Mouse (Mus musculus): Measurements from ENCODE around the gene Eml5. TPM values are rescaled to one million over a fixed set of nuclear protein-coding genes. Genes with fewer than 3 reads are reported as not detected.

The Eml5 gene
- polyA plus RNA-seq, 1 experiment from 2014 or later, result 5.4 TPM

- H3K9ac ChIP-seq (ENCODE audit: low read length), result no peak overlapping the region
- H3K4me1 ChIP-seq (ENCODE audit: control insufficient read depth, insufficient read depth, low read length), result no peaks in the 10 kb centered on the region
- H3K9me3 ChIP-seq (replicated peaks; ENCODE audit: control insufficient read depth, low read length), result no peaks in the 10 kb centered on the region
- H3K36me3 ChIP-seq (ENCODE audit: control insufficient read depth, insufficient read depth), result no peaks in the 10 kb centered on the region
- no peak overlapping the region for H3K27ac ChIP-seq (ENCODE audit: low read length)
- no peak overlapping the region for H3K4me2 ChIP-seq (ENCODE audit: low read depth, low read length)
- no peaks in the 10 kb centered on the region for H3K27me3 ChIP-seq (ENCODE audit: control insufficient read depth, insufficient read depth, low read length)
- 24% methylated on average over 3 of the region's 3 CpGs for WGBS
- no peak for ATAC-seq (replicated peaks; ENCODE audit: extremely low read depth, insufficient read depth, low FRiP score)
- H3K4me3 ChIP-seq (ENCODE audit: low read length), result no peak overlapping the region
These were observed 50.5 kb downstream of the Eml5 start for GRCm38 (mm10) chr12:98850767-98851166.

- 99% methylated on average over 3 of the region's 3 CpGs for WGBS
- H3K4me3 ChIP-seq (ENCODE audit: low read length), result no peak overlapping the region
- H3K9ac ChIP-seq (ENCODE audit: low read length), result no peak overlapping the region
- no peaks in the 10 kb centered on the region for H3K36me3 ChIP-seq (ENCODE audit: control insufficient read depth, insufficient read depth)
- no peak overlapping the region for H3K27ac ChIP-seq (ENCODE audit: low read length)
- no peak overlapping the region for H3K4me2 ChIP-seq (ENCODE audit: low read depth, low read length)
- no peaks in the 10 kb centered on the region for H3K27me3 ChIP-seq (ENCODE audit: control insufficient read depth, insufficient read depth, low read length)
- no peaks in the 10 kb centered on the region for H3K4me1 ChIP-seq (ENCODE audit: control insufficient read depth, insufficient read depth, low read length)
- no peaks in the 10 kb centered on the region for H3K9me3 ChIP-seq (replicated peaks; ENCODE audit: control insufficient read depth, low read length)
- no peak for ATAC-seq (replicated peaks; ENCODE audit: extremely low read depth, insufficient read depth, low FRiP score)
These were observed 56.5 kb downstream of the Eml5 start for GRCm38 (mm10) chr12:98844774-98845173.

- ATAC-seq (replicated peaks; ENCODE audit: extremely low read depth, insufficient read depth, low FRiP score), result no peak
- 72% methylated on average over 3 of the region's 3 CpGs for WGBS
- H3K9ac ChIP-seq (ENCODE audit: low read length), result no peak overlapping the region
These were observed 61.1 kb downstream of the Eml5 start for GRCm38 (mm10) chr12:98840135-98840534.

GRCm38 (mm10) chr12:98837940-98838339, 63.3 kb downstream of the Eml5 start:
- H3K36me3 ChIP-seq (ENCODE audit: control insufficient read depth, insufficient read depth), result no peaks in the 10 kb centered on the region
- H3K4me3 ChIP-seq (ENCODE audit: low read length), result no peak overlapping the region
- H3K27ac ChIP-seq (ENCODE audit: low read length), result no peak overlapping the region
- no peaks in the 10 kb centered on the region for H3K4me1 ChIP-seq (ENCODE audit: control insufficient read depth, insufficient read depth, low read length)
- no peak overlapping the region for H3K4me2 ChIP-seq (ENCODE audit: low read depth, low read length)
- no peak overlapping the region for H3K9ac ChIP-seq (ENCODE audit: low read length)
- H3K27me3 ChIP-seq (ENCODE audit: control insufficient read depth, insufficient read depth, low read length), result no peaks in the 10 kb centered on the region
- no peaks in the 10 kb centered on the region for H3K9me3 ChIP-seq (replicated peaks; ENCODE audit: control insufficient read depth, low read length)
- 92% methylated on average over 3 of the region's 3 CpGs for WGBS
- no peak for ATAC-seq (replicated peaks; ENCODE audit: extremely low read depth, insufficient read depth, low FRiP score)

More at GRCm38 (mm10) chr12:98840135-98840534, 61.1 kb downstream of the Eml5 start:
- Histone ChIP-seq H3K27me3 (ENCODE audit: control insufficient read depth, insufficient read depth, low read length) (no peaks in the 10 kb centered on the region), H3K4me3 (ENCODE audit: low read length) (no peak overlapping the region), H3K4me2 (ENCODE audit: low read depth, low read length) (no peak overlapping the region), H3K9me3 (replicated peaks; ENCODE audit: control insufficient read depth, low read length) (no peaks in the 10 kb centered on the region), H3K4me1 (ENCODE audit: control insufficient read depth, insufficient read depth, low read length) (no peaks in the 10 kb centered on the region), H3K27ac (ENCODE audit: low read length) (no peak overlapping the region), H3K36me3 (ENCODE audit: control insufficient read depth, insufficient read depth) (no peaks in the 10 kb centered on the region)

- 81% methylated on average over 2 of the region's 2 CpGs for WGBS
- Histone ChIP-seq H3K4me2 (ENCODE audit: low read depth, low read length) (no peak overlapping the region), H3K4me3 (ENCODE audit: low read length) (no peak overlapping the region), H3K9me3 (replicated peaks; ENCODE audit: control insufficient read depth, low read length) (no peaks in the 10 kb centered on the region), H3K36me3 (ENCODE audit: control insufficient read depth, insufficient read depth) (no peaks in the 10 kb centered on the region), H3K4me1 (ENCODE audit: control insufficient read depth, insufficient read depth, low read length) (peaks cover 2% of the 10 kb centered on the region; the same call in 1 of the 2 replicates), H3K27ac (ENCODE audit: low read length) (no peak overlapping the region), H3K27me3 (ENCODE audit: control insufficient read depth, insufficient read depth, low read length) (no peaks in the 10 kb centered on the region), H3K9ac (ENCODE audit: low read length) (no peak overlapping the region)
- no peak for ATAC-seq (replicated peaks; ENCODE audit: extremely low read depth, insufficient read depth, low FRiP score)
These were observed 65.8 kb downstream of the Eml5 start for GRCm38 (mm10) chr12:98835466-98835865.

- ATAC-seq (replicated peaks; ENCODE audit: extremely low read depth, insufficient read depth, low FRiP score), result no peak
- WGBS, result 57% methylated on average over 2 of the region's 2 CpGs
- Histone ChIP-seq H3K9me3 (replicated peaks; ENCODE audit: control insufficient read depth, low read length) (no peaks in the 10 kb centered on the region), H3K27me3 (ENCODE audit: control insufficient read depth, insufficient read depth, low read length) (no peaks in the 10 kb centered on the region), H3K9ac (ENCODE audit: low read length) (no peak overlapping the region), H3K36me3 (ENCODE audit: control insufficient read depth, insufficient read depth) (no peaks in the 10 kb centered on the region), H3K27ac (ENCODE audit: low read length) (no peak overlapping the region), H3K4me3 (ENCODE audit: low read length) (no peak overlapping the region), H3K4me1 (ENCODE audit: control insufficient read depth, insufficient read depth, low read length) (peaks cover 2% of the 10 kb centered on the region; the same call in 1 of the 2 replicates), H3K4me2 (ENCODE audit: low read depth, low read length) (no peak overlapping the region)
These were observed 66.4 kb downstream of the Eml5 start for GRCm38 (mm10) chr12:98834879-98835278.

GRCm38 (mm10) chr12:98833901-98834300, 67.4 kb downstream of the Eml5 start:
- Histone ChIP-seq H3K4me1 (ENCODE audit: control insufficient read depth, insufficient read depth, low read length) (peaks cover 2% of the 10 kb centered on the region; the same call in 1 of the 2 replicates), H3K27me3 (ENCODE audit: control insufficient read depth, insufficient read depth, low read length) (no peaks in the 10 kb centered on the region), H3K27ac (ENCODE audit: low read length) (no peak overlapping the region), H3K36me3 (ENCODE audit: control insufficient read depth, insufficient read depth) (no peaks in the 10 kb centered on the region), H3K9ac (ENCODE audit: low read length) (no peak overlapping the region), H3K9me3 (replicated peaks; ENCODE audit: control insufficient read depth, low read length) (no peaks in the 10 kb centered on the region), H3K4me3 (ENCODE audit: low read length) (no peak overlapping the region), H3K4me2 (ENCODE audit: low read depth, low read length) (no peak overlapping the region)
- no peak for ATAC-seq (replicated peaks; ENCODE audit: extremely low read depth, insufficient read depth, low FRiP score)
- 78% methylated on average over 1 of the region's 1 CpGs for WGBS

GRCm38 (mm10) chr12:98832929-98833598, 68.2 kb downstream of the Eml5 start:
- WGBS, result 77% methylated on average over 8 of the region's 8 CpGs
- Histone ChIP-seq H3K9ac (ENCODE audit: low read length) (no peak overlapping the region), H3K4me2 (ENCODE audit: low read depth, low read length) (no peak overlapping the region), H3K27ac (ENCODE audit: low read length) (no peak overlapping the region), H3K4me1 (ENCODE audit: control insufficient read depth, insufficient read depth, low read length) (peaks cover 2% of the 10 kb centered on the region; the same call in 1 of the 2 replicates), H3K36me3 (ENCODE audit: control insufficient read depth, insufficient read depth) (no peaks in the 10 kb centered on the region; the same call in 1 of the 2 replicates), H3K4me3 (ENCODE audit: low read length) (no peak overlapping the region), H3K9me3 (replicated peaks; ENCODE audit: control insufficient read depth, low read length) (no peaks in the 10 kb centered on the region), H3K27me3 (ENCODE audit: control insufficient read depth, insufficient read depth, low read length) (no peaks in the 10 kb centered on the region)
- no peak for ATAC-seq (replicated peaks; ENCODE audit: extremely low read depth, insufficient read depth, low FRiP score)

GRCm38 (mm10) chr12:98831122-98831521, 70.2 kb downstream of the Eml5 start:
- Histone ChIP-seq H3K9me3 (replicated peaks; ENCODE audit: control insufficient read depth, low read length) (no peaks in the 10 kb centered on the region), H3K27me3 (ENCODE audit: control insufficient read depth, insufficient read depth, low read length) (no peaks in the 10 kb centered on the region), H3K4me2 (ENCODE audit: low read depth, low read length) (no peak overlapping the region), H3K4me3 (ENCODE audit: low read length) (no peak overlapping the region), H3K9ac (ENCODE audit: low read length) (no peak overlapping the region), H3K36me3 (ENCODE audit: control insufficient read depth, insufficient read depth) (no peaks in the 10 kb centered on the region; the same call in 1 of the 2 replicates), H3K27ac (ENCODE audit: low read length) (no peak overlapping the region), H3K4me1 (ENCODE audit: control insufficient read depth, insufficient read depth, low read length) (peaks cover 2% of the 10 kb centered on the region; the same call in 1 of the 2 replicates)
- WGBS, result 81% methylated on average over 7 of the region's 7 CpGs
- ATAC-seq (replicated peaks; ENCODE audit: extremely low read depth, insufficient read depth, low FRiP score), result no peak

Data from heart, embryonic 16.5 days (tissue).